Mouse (Mus musculus): ENCODE results near the gene Lsamp. TPM values are rescaled to one million over a fixed set of nuclear protein-coding genes. Genes with fewer than 3 reads are reported as not detected.

Lsamp gene
- total and polyA plus RNA-seq, 2 experiments from 2014 or later: 0.61 to 0.95 TPM

GRCm38 (mm10) chr16:41777586-41777985, 1793.4 kb downstream of the Lsamp start:
- H3K27me3 ChIP-seq (ENCODE audit: control insufficient read depth, insufficient read depth, low read length): no peaks in the 10 kb centered on the region
- no peaks in the 10 kb centered on the region for H3K36me3 ChIP-seq (replicated peaks; ENCODE audit: control insufficient read depth, insufficient read depth, low read length)
- no peaks in the 10 kb centered on the region for H3K9me3 ChIP-seq (replicated peaks; ENCODE audit: control insufficient read depth, low read length)
- H3K4me3 ChIP-seq (ENCODE audit: low read depth, low read length): no peak overlapping the region
- H3K9ac ChIP-seq (replicated peaks; ENCODE audit: low read depth, low read length): no peak overlapping the region
- H3K27ac ChIP-seq (ENCODE audit: low read depth): no peak overlapping the region
- H3K4me1 ChIP-seq (ENCODE audit: control insufficient read depth, insufficient read depth): no peaks in the 10 kb centered on the region; the same call in 1 of the 2 replicates
- DNase-seq (ENCODE audit: low spot score) (peak; percentile 27), ATAC-seq (ENCODE audit: insufficient read depth, low read depth) (peak; percentile 51; the same call in 1 of the 2 replicates)
- 6% methylated on average over 1 of the region's 1 CpGs for WGBS
- no peak overlapping the region for H3K4me2 ChIP-seq (ENCODE audit: low read depth, low read length)
- TF ChIP-seq CTCF (IDR thresholded peaks at IDR 0.05; ENCODE audit: low read depth): no peak

- WGBS: 67% methylated on average over 2 of the region's 2 CpGs
- DNase-seq (ENCODE audit: low spot score): no peak
- no peaks in the 10 kb centered on the region for H3K9me3 ChIP-seq (replicated peaks; ENCODE audit: control insufficient read depth, low read length)
Observed at GRCm38 (mm10) chr16:41785600-41785999, 1801.4 kb downstream of the Lsamp start.

GRCm38 (mm10) chr16:41786704-41787103, 1802.5 kb downstream of the Lsamp start:
- no peak for ATAC-seq (ENCODE audit: insufficient read depth, low read depth)

More at GRCm38 (mm10) chr16:41785600-41785999, 1801.4 kb downstream of the Lsamp start:
- no peak for ATAC-seq (ENCODE audit: insufficient read depth, low read depth)
- Histone ChIP-seq H3K4me1 (ENCODE audit: control insufficient read depth, insufficient read depth) (peaks cover 10% of the 10 kb centered on the region; the same call in 1 of the 2 replicates), H3K27me3 (ENCODE audit: control insufficient read depth, insufficient read depth, low read length) (no peaks in the 10 kb centered on the region), H3K36me3 (replicated peaks; ENCODE audit: control insufficient read depth, insufficient read depth, low read length) (no peaks in the 10 kb centered on the region), H3K4me2 (ENCODE audit: low read depth, low read length) (no peak overlapping the region), H3K9ac (replicated peaks; ENCODE audit: low read depth, low read length) (no peak overlapping the region), H3K4me3 (ENCODE audit: low read depth, low read length) (no peak overlapping the region), H3K27ac (ENCODE audit: low read depth) (no peak overlapping the region)
- TF ChIP-seq CTCF (IDR thresholded peaks at IDR 0.05; ENCODE audit: low read depth) (no peak), EP300 (IDR thresholded peaks at IDR 0.05; ENCODE audit: low read depth) (no peak)

GRCm38 (mm10) chr16:41787146-41787545, 1803.0 kb downstream of the Lsamp start:
- ATAC-seq (ENCODE audit: insufficient read depth, low read depth) (0 out of 2 replicates have a peak, but pooled peaks have one; percentile 39), DNase-seq (ENCODE audit: low spot score) (no peak)
- H3K27ac ChIP-seq (ENCODE audit: low read depth): no peak overlapping the region
- TF ChIP-seq CTCF (IDR thresholded peaks at IDR 0.05; ENCODE audit: low read depth) (no peak), EP300 (IDR thresholded peaks at IDR 0.05; ENCODE audit: low read depth) (no peak)
- H3K4me3 ChIP-seq (ENCODE audit: low read depth, low read length): no peak overlapping the region
- peaks cover 10% of the 10 kb centered on the region; the same call in 1 of the 2 replicates for H3K4me1 ChIP-seq (ENCODE audit: control insufficient read depth, insufficient read depth)
- H3K27me3 ChIP-seq (ENCODE audit: control insufficient read depth, insufficient read depth, low read length): no peaks in the 10 kb centered on the region
- H3K4me2 ChIP-seq (ENCODE audit: low read depth, low read length): no peak overlapping the region
- 9% methylated on average over 1 of the region's 1 CpGs for WGBS
- no peak overlapping the region for H3K9ac ChIP-seq (replicated peaks; ENCODE audit: low read depth, low read length)
- no peaks in the 10 kb centered on the region for H3K36me3 ChIP-seq (replicated peaks; ENCODE audit: control insufficient read depth, insufficient read depth, low read length)
- H3K9me3 ChIP-seq (replicated peaks; ENCODE audit: control insufficient read depth, low read length): no peaks in the 10 kb centered on the region

More at GRCm38 (mm10) chr16:41786704-41787103, 1802.5 kb downstream of the Lsamp start:
- no peaks in the 10 kb centered on the region for H3K36me3 ChIP-seq (replicated peaks; ENCODE audit: control insufficient read depth, insufficient read depth, low read length)
- H3K27ac ChIP-seq (ENCODE audit: low read depth): no peak overlapping the region
- H3K9ac ChIP-seq (replicated peaks; ENCODE audit: low read depth, low read length): no peak overlapping the region
- H3K4me3 ChIP-seq (ENCODE audit: low read depth, low read length): no peak overlapping the region
- DNase-seq (ENCODE audit: low spot score): no peak
- peaks cover 10% of the 10 kb centered on the region; the same call in 1 of the 2 replicates for H3K4me1 ChIP-seq (ENCODE audit: control insufficient read depth, insufficient read depth)
- no peak overlapping the region for H3K4me2 ChIP-seq (ENCODE audit: low read depth, low read length)
- TF ChIP-seq CTCF (IDR thresholded peaks at IDR 0.05; ENCODE audit: low read depth): no peak
- TF ChIP-seq EP300 (IDR thresholded peaks at IDR 0.05; ENCODE audit: low read depth): no peak
- no peaks in the 10 kb centered on the region for H3K9me3 ChIP-seq (replicated peaks; ENCODE audit: control insufficient read depth, low read length)
- 89% methylated on average over 3 of the region's 3 CpGs for WGBS
- H3K27me3 ChIP-seq (ENCODE audit: control insufficient read depth, insufficient read depth, low read length): no peaks in the 10 kb centered on the region

GRCm38 (mm10) chr16:41790016-41790415, 1805.9 kb downstream of the Lsamp start:
- Histone ChIP-seq H3K27me3 (ENCODE audit: control insufficient read depth, insufficient read depth, low read length) (no peaks in the 10 kb centered on the region), H3K4me1 (ENCODE audit: control insufficient read depth, insufficient read depth) (peaks cover 10% of the 10 kb centered on the region; the same call in 1 of the 2 replicates), H3K4me3 (ENCODE audit: low read depth, low read length) (no peak overlapping the region), H3K9me3 (replicated peaks; ENCODE audit: control insufficient read depth, low read length) (no peaks in the 10 kb centered on the region), H3K9ac (replicated peaks; ENCODE audit: low read depth, low read length) (no peak overlapping the region), H3K36me3 (replicated peaks; ENCODE audit: control insufficient read depth, insufficient read depth, low read length) (no peaks in the 10 kb centered on the region), H3K4me2 (ENCODE audit: low read depth, low read length) (no peak overlapping the region), H3K27ac (ENCODE audit: low read depth) (no peak overlapping the region)
- ATAC-seq (ENCODE audit: insufficient read depth, low read depth): no peak
- no peak for DNase-seq (ENCODE audit: low spot score)
- 78% methylated on average over 2 of the region's 2 CpGs for WGBS
- TF ChIP-seq CTCF (IDR thresholded peaks at IDR 0.05; ENCODE audit: low read depth) (no peak), EP300 (IDR thresholded peaks at IDR 0.05; ENCODE audit: low read depth) (no peak)

GRCm38 (mm10) chr16:41820369-41820768, 1836.2 kb downstream of the Lsamp start:
- Histone ChIP-seq H3K9me3 (replicated peaks; ENCODE audit: control insufficient read depth, low read length) (no peaks in the 10 kb centered on the region), H3K4me1 (ENCODE audit: control insufficient read depth, insufficient read depth) (no peaks in the 10 kb centered on the region), H3K4me3 (ENCODE audit: low read depth, low read length) (no peak overlapping the region), H3K27me3 (ENCODE audit: control insufficient read depth, insufficient read depth, low read length) (no peaks in the 10 kb centered on the region), H3K4me2 (ENCODE audit: low read depth, low read length) (no peak overlapping the region), H3K9ac (replicated peaks; ENCODE audit: low read depth, low read length) (no peak overlapping the region), H3K36me3 (replicated peaks; ENCODE audit: control insufficient read depth, insufficient read depth, low read length) (no peaks in the 10 kb centered on the region), H3K27ac (ENCODE audit: low read depth) (no peak overlapping the region)
- no peak for DNase-seq (ENCODE audit: low spot score)
- WGBS: 81% methylated on average over 6 of the region's 6 CpGs
- TF ChIP-seq CTCF (IDR thresholded peaks at IDR 0.05; ENCODE audit: low read depth) (no peak), EP300 (IDR thresholded peaks at IDR 0.05; ENCODE audit: low read depth) (no peak)
- ATAC-seq (ENCODE audit: insufficient read depth, low read depth): no peak
